Mouse (Mus musculus): ENCODE data around the gene Mmp14. TPM values are rescaled to one million over a fixed set of nuclear protein-coding genes. Genes with fewer than 3 reads are reported as not detected.

Gene Mmp14
- total and polyA plus RNA-seq, 3 experiments: 19.4 to 29.9 TPM; not detected in 1

GRCm38 (mm10) chr14:54441365-54441764 is 10.0 kb downstream of the Mmp14 start (continued):
- TF ChIP-seq TBP (IDR thresholded peaks at IDR 0.05; ENCODE audit: low read depth, low read length) (no peak), RAD21 (IDR thresholded peaks at IDR 0.05; ENCODE audit: low read depth, low read length) (no peak), ETS1 (IDR thresholded peaks at IDR 0.05; ENCODE audit: low read depth, low read length) (no peak), ZMIZ1 (IDR thresholded peaks at IDR 0.05; ENCODE audit: low read depth, low read length) (no peak), CHD2 (IDR thresholded peaks at IDR 0.05; ENCODE audit: low read length) (no peak)

GRCm38 (mm10) chr14:54442548-54442947 is 11.1 kb downstream of the Mmp14 start:
- peaks cover 4 to 18% of the 10 kb centered on the region in 2 experiments for H3K4me1 ChIP-seq (ENCODE audit: control insufficient read depth in 1 of 2, insufficient read depth in 2 of 2, low read length in 2 of 2)
- peaks cover 0 to 11% of the 10 kb centered on the region in 2 experiments; a peak in 2 of 4 replicates for H3K36me3 ChIP-seq (ENCODE audit: control insufficient read depth in 1 of 2, insufficient read depth in 2 of 2, low read length in 2 of 2)
- no peak overlapping the region for H3K27ac ChIP-seq (ENCODE audit: control insufficient read depth, low read depth, low read length)
- no peak for DNase-seq (ENCODE audit: low read depth, low spot score)
- no peaks in the 10 kb centered on the region for H3K27me3 ChIP-seq (ENCODE audit: control insufficient read depth in 1 of 2, insufficient read depth in 2 of 2, low read length in 2 of 2)
- no peak overlapping the region for H3K9ac ChIP-seq (ENCODE audit: control insufficient read depth, low read depth, low read length, poor library complexity, severe bottlenecking)
- H3K4me3 ChIP-seq (ENCODE audit: control insufficient read depth in 1 of 2, insufficient read depth in 1 of 2, low read depth in 2 of 2, low read length in 2 of 2): no peak overlapping the region
- TF ChIP-seq SMC3 (IDR thresholded peaks at IDR 0.05; ENCODE audit: low read depth, low read length): no peak
- H3K9me3 ChIP-seq (replicated peaks; ENCODE audit: insufficient read depth, low read length): no peaks in the 10 kb centered on the region
- H3K79me2 ChIP-seq (ENCODE audit: control insufficient read depth, insufficient read depth, low read length, poor library complexity): no peaks in the 10 kb centered on the region

- H3K36me3 ChIP-seq (ENCODE audit: control insufficient read depth in 1 of 2, insufficient read depth in 2 of 2, low read length in 2 of 2): peaks cover 0 to 11% of the 10 kb centered on the region in 2 experiments; a peak in 2 of 4 replicates
- DNase-seq (ENCODE audit: low read depth, low spot score): no peak
- H3K27ac ChIP-seq (ENCODE audit: control insufficient read depth, low read depth, low read length): no peak overlapping the region
These were observed 11.8 kb downstream of the Mmp14 start for GRCm38 (mm10) chr14:54443196-54443595.

More at GRCm38 (mm10) chr14:54443196-54443595, 11.8 kb downstream of the Mmp14 start:
- Histone ChIP-seq H3K27me3 (ENCODE audit: control insufficient read depth in 1 of 2, insufficient read depth in 2 of 2, low read length in 2 of 2) (no peaks in the 10 kb centered on the region), H3K4me3 (ENCODE audit: control insufficient read depth in 1 of 2, insufficient read depth in 1 of 2, low read depth in 2 of 2, low read length in 2 of 2) (no peak overlapping the region), H3K4me1 (ENCODE audit: control insufficient read depth in 1 of 2, insufficient read depth in 2 of 2, low read length in 2 of 2) (peaks cover 6 to 20% of the 10 kb centered on the region in 2 experiments), H3K79me2 (ENCODE audit: control insufficient read depth, insufficient read depth, low read length, poor library complexity) (no peaks in the 10 kb centered on the region), H3K9ac (ENCODE audit: control insufficient read depth, low read depth, low read length, poor library complexity, severe bottlenecking) (no peak overlapping the region), H3K9me3 (replicated peaks; ENCODE audit: insufficient read depth, low read length) (no peaks in the 10 kb centered on the region)
- no peak for TF ChIP-seq POLR2A (IDR thresholded peaks at IDR 0.05; ENCODE audit: control insufficient read depth in 1 of 2, insufficient read depth in 1 of 2, low read depth in 1 of 2, low read length in 2 of 2, poor library complexity in 1 of 2)
- TF ChIP-seq CHD1 (IDR thresholded peaks at IDR 0.05; ENCODE audit: low read depth, low read length): no peak
- no peak for TF ChIP-seq ZKSCAN1 (IDR thresholded peaks at IDR 0.05; ENCODE audit: low read depth, low read length)
- TF ChIP-seq TAL1 (IDR thresholded peaks at IDR 0.05; ENCODE audit: low read length): no peak
- no peak for TF ChIP-seq USF2 (IDR thresholded peaks at IDR 0.05; ENCODE audit: borderline replicate concordance in 1 of 2, insufficient read depth in 1 of 2, low read depth in 1 of 2, low read length in 2 of 2)
- TF ChIP-seq HCFC1 (IDR thresholded peaks at IDR 0.05; ENCODE audit: low read depth, low read length): no peak
- TF ChIP-seq KAT2A (conservative IDR thresholded peaks at IDR 0.05; ENCODE audit: low read depth, low read length): no peak
- TF ChIP-seq MYB (IDR thresholded peaks at IDR 0.05; ENCODE audit: low read depth, low read length): no peak
- no peak for TF ChIP-seq SMC3 (IDR thresholded peaks at IDR 0.05; ENCODE audit: low read depth, low read length)
- TF ChIP-seq ZNF384 (IDR thresholded peaks at IDR 0.05; ENCODE audit: low read depth, low read length): no peak
- no peak for TF ChIP-seq USF1 (IDR thresholded peaks at IDR 0.05; ENCODE audit: low read depth, low read length)
- TF ChIP-seq POLR2AphosphoS2 (IDR thresholded peaks at IDR 0.05; ENCODE audit: low read length): no peak
- TF ChIP-seq CTCF (IDR thresholded peaks at IDR 0.05 in 2 of 3, conservative IDR thresholded peaks at IDR 0.05 in 1 of 3; ENCODE audit: control insufficient read depth in 1 of 3, insufficient read depth in 1 of 3, low read depth in 2 of 3, low read length in 3 of 3, poor library complexity in 1 of 3, severe bottlenecking in 1 of 3): no peak
- TF ChIP-seq ETS1 (IDR thresholded peaks at IDR 0.05; ENCODE audit: low read depth, low read length): no peak
- TF ChIP-seq MEF2A (IDR thresholded peaks at IDR 0.05; ENCODE audit: extremely low read depth, insufficient replicate concordance, low read depth, low read length, poor library complexity, severe bottlenecking): no peak
